Mouse (Mus musculus): ENCODE measurements around the gene Arhgef2. TPM values are rescaled to one million over a fixed set of nuclear protein-coding genes. Genes with fewer than 3 reads are reported as not detected.
A peak's percentile ranks its signal among the peaks of the same experiment; 100 is the strongest.

The Arhgef2 gene
- total RNA-seq, 2 experiments from 2014 or later, result 239 to 266 TPM

- no peak for DNase-seq (ENCODE audit: extremely low spot score in 1 of 2, low spot score in 2 of 2)
- intact Hi-C loops (cut with DNase I), result no loop called here
- no peak overlapping the region for H3K4me3 ChIP-seq
- H3K27ac ChIP-seq, result no peak overlapping the region
- no peak for TF ChIP-seq CTCF (IDR thresholded peaks at IDR 0.05)
These were observed 42.1 kb downstream of the Arhgef2 start for GRCm38 (mm10) chr3:88647779-88648413.

GRCm38 (mm10) chr3:88648452-88649168 is 42.8 kb downstream of the Arhgef2 start:
- DNase-seq (ENCODE audit: extremely low spot score in 1 of 2, low spot score in 2 of 2), result no peak
- Histone ChIP-seq H3K4me3 (no peak overlapping the region), H3K27ac (no peak overlapping the region)
- intact Hi-C loops (cut with DNase I), result no loop called here
- no peak for TF ChIP-seq CTCF (IDR thresholded peaks at IDR 0.05)

- no peak for TF ChIP-seq CTCF (IDR thresholded peaks at IDR 0.05)
- no peak overlapping the region for H3K4me3 ChIP-seq
- intact Hi-C loops (cut with DNase I), result no loop called here
- no peak for DNase-seq (ENCODE audit: extremely low spot score in 1 of 2, low spot score in 2 of 2)
- peak overlapping the region; percentile 28; the same call in 1 of the 2 replicates for H3K27ac ChIP-seq
These were observed 43.4 kb downstream of the Arhgef2 start for GRCm38 (mm10) chr3:88649186-88649585.

- Histone ChIP-seq H3K4me3 (no peak overlapping the region), H3K27ac (no peak overlapping the region)
- no peak for TF ChIP-seq CTCF (IDR thresholded peaks at IDR 0.05)
- intact Hi-C loops (cut with DNase I), result no loop called here
- DNase-seq (ENCODE audit: extremely low spot score in 1 of 2, low spot score in 2 of 2), result no peak
These were observed 44.2 kb downstream of the Arhgef2 start for GRCm38 (mm10) chr3:88649967-88650366.

- intact Hi-C loops (cut with DNase I), result no loop called here
- Histone ChIP-seq H3K4me3 (no peak overlapping the region), H3K27ac (no peak overlapping the region)
- TF ChIP-seq CTCF (IDR thresholded peaks at IDR 0.05), result no peak
- no peak for DNase-seq (ENCODE audit: extremely low spot score in 1 of 2, low spot score in 2 of 2)
These were observed 45.1 kb downstream of the Arhgef2 start for GRCm38 (mm10) chr3:88650713-88651504.

GRCm38 (mm10) chr3:88651669-88652618 is 46.2 kb downstream of the Arhgef2 start:
- intact Hi-C loops (cut with DNase I), result no loop called here
- no peak for DNase-seq (ENCODE audit: extremely low spot score in 1 of 2, low spot score in 2 of 2)

GRCm38 (mm10) chr3:88652846-88653515 is 47.2 kb downstream of the Arhgef2 start, which contains the start of gene Rxfp4:
Rxfp4 (minus strand) TSS chr3:88653142.
- Histone ChIP-seq H3K27ac (no peak within 1 kb of the TSS), H3K4me3 (no peak within 1 kb of the TSS)
- TF ChIP-seq CTCF (IDR thresholded peaks at IDR 0.05), result no peak
- DNase-seq (ENCODE audit: extremely low spot score in 1 of 2, low spot score in 2 of 2), result no peak
- intact Hi-C loops (cut with DNase I), result no loop called here

More at GRCm38 (mm10) chr3:88651669-88652618, 46.2 kb downstream of the Arhgef2 start:
- no peak overlapping the region for H3K27ac ChIP-seq
- no peak overlapping the region for H3K4me3 ChIP-seq
- TF ChIP-seq CTCF (IDR thresholded peaks at IDR 0.05), result no peak

GRCm38 (mm10) chr3:88653516-88654370 is 48.0 kb downstream of the Arhgef2 start:
- TF ChIP-seq CTCF (IDR thresholded peaks at IDR 0.05), result no peak
- intact Hi-C loops (cut with DNase I), result no loop called here
- Histone ChIP-seq H3K27ac (no peak overlapping the region), H3K4me3 (no peak overlapping the region)
- DNase-seq (ENCODE audit: extremely low spot score in 1 of 2, low spot score in 2 of 2), result no peak

- no peak for DNase-seq (ENCODE audit: extremely low spot score in 1 of 2, low spot score in 2 of 2)
- no peak for TF ChIP-seq CTCF (IDR thresholded peaks at IDR 0.05)
- Histone ChIP-seq H3K4me3 (no peak overlapping the region), H3K27ac (no peak overlapping the region)
- intact Hi-C loops (cut with DNase I), result no loop called here
These were observed 48.9 kb downstream of the Arhgef2 start for GRCm38 (mm10) chr3:88654621-88655020.

- Histone ChIP-seq H3K27ac (no peak overlapping the region), H3K4me3 (no peak overlapping the region)
- DNase-seq (ENCODE audit: extremely low spot score in 1 of 2, low spot score in 2 of 2), result no peak
- intact Hi-C loops (cut with DNase I), result no loop called here
- no peak for TF ChIP-seq CTCF (IDR thresholded peaks at IDR 0.05)
These were observed 49.9 kb downstream of the Arhgef2 start for GRCm38 (mm10) chr3:88655619-88656018.

Measured in left cerebral cortex, adult 2 months (tissue).